Comparison of ENCODE assay signal across 17 mouse cellular contexts in genomic region chr7:143723841-143724240, GRCm38 (mm10). TPM values are rescaled to one million over a fixed set of nuclear protein-coding genes. Genes with fewer than 3 reads are reported as not detected.
DNase-seq lines count a peak whose midpoint lies in the region; ATAC-seq and TF ChIP-seq lines count a peak whose summit lies in the region.
"Had no signal": no experiment of that assay in that cellular context is flagged by ENCODE, and none has a peak within 500 bp of the region (broad histone marks: within the 10 kb centered on the region; RNA-seq: fewer than 3 reads in every experiment).

No protein-coding gene starts in this region.

- no peak overlapping the region for H3K4me2 ChIP-seq in kidney, embryonic 14.5 days (replicated peaks; ENCODE audit: low read depth, low read length)
- H3K4me2 ChIP-seq in intestine, embryonic 16.5 days (ENCODE audit: low read depth, low read length): peak overlapping the region; percentile 42
- peak overlapping the region; percentile 50 for H3K4me2 ChIP-seq in lung, embryonic 14.5 days
- peak overlapping the region; percentile 43 for H3K4me2 ChIP-seq in stomach, embryonic 15.5 days
- H3K4me2 ChIP-seq: forebrain, embryonic 15.5 days; heart, embryonic 12.5 days; hindbrain, embryonic 15.5 days; limb, embryonic 13.5 days had no signal

- H3K9ac ChIP-seq in kidney, embryonic 14.5 days (ENCODE audit: low read depth, low read length): no peak overlapping the region
- peak overlapping the region; percentile 59 for H3K9ac ChIP-seq in intestine, embryonic 16.5 days (ENCODE audit: low read depth, low read length)
- H3K9ac ChIP-seq in lung, embryonic 14.5 days: no peak overlapping the region; the same call in 1 of the 2 replicates
- H3K9ac ChIP-seq in stomach, embryonic 15.5 days: no peak overlapping the region
- H3K9ac ChIP-seq: forebrain, embryonic 15.5 days; heart, embryonic 12.5 days; hindbrain, embryonic 15.5 days; limb, embryonic 13.5 days had no signal

- 85% methylated on average over 4 of the region's 4 CpGs for WGBS in kidney, embryonic 14.5 days
- 54% methylated on average over 4 of the region's 4 CpGs for WGBS in intestine, embryonic 16.5 days
- WGBS in lung, embryonic 14.5 days: 63% methylated on average over 4 of the region's 4 CpGs
- 84% methylated on average over 4 of the region's 4 CpGs for WGBS in stomach, embryonic 15.5 days

- ATAC-seq in kidney, embryonic 14.5 days (ENCODE audit: low FRiP score, low TSS enrichment): peak; percentile 29; the same call in 1 of the 2 replicates
- peak; percentile 98 for ATAC-seq in intestine, embryonic 16.5 days
- ATAC-seq in lung, embryonic 14.5 days (ENCODE audit: insufficient read depth): peak; percentile 88
- peak; percentile 94 for ATAC-seq in stomach, embryonic 15.5 days (ENCODE audit: insufficient read depth, low FRiP score, low read depth)
- ATAC-seq: forebrain, embryonic 15.5 days had no signal

- no peaks in the 10 kb centered on the region for H3K9me3 ChIP-seq in kidney, embryonic 14.5 days (ENCODE audit: control insufficient read depth, low read length)
- H3K9me3 ChIP-seq in intestine, embryonic 16.5 days (ENCODE audit: control insufficient read depth, low read length): no peaks in the 10 kb centered on the region
- H3K9me3 ChIP-seq in lung, embryonic 14.5 days (ENCODE audit: low read depth, low read length): no peaks in the 10 kb centered on the region
- H3K9me3 ChIP-seq in stomach, embryonic 15.5 days: no peaks in the 10 kb centered on the region
- H3K9me3 ChIP-seq: forebrain, embryonic 15.5 days; heart, embryonic 12.5 days; hindbrain, embryonic 15.5 days; limb, embryonic 13.5 days had no signal

- H3K4me3 ChIP-seq in kidney, embryonic 14.5 days (ENCODE audit: low read length): no peak overlapping the region
- H3K4me3 ChIP-seq in intestine, embryonic 16.5 days (ENCODE audit: low read length): peak overlapping the region; percentile 33
- H3K4me3 ChIP-seq in lung, embryonic 14.5 days (ENCODE audit: low read depth, low read length): 0 out of 2 replicates have a peak overlapping the region, but pooled peaks have one; percentile 8
- H3K4me3 ChIP-seq in stomach, embryonic 15.5 days (replicated peaks): peak overlapping the region; percentile 18; the same call in 1 of the 2 replicates
- H3K4me3 ChIP-seq: forebrain, embryonic 15.5 days; heart, embryonic 12.5 days; hindbrain, embryonic 15.5 days; limb, embryonic 13.5 days had no signal

- no peak overlapping the region for H3K27ac ChIP-seq in kidney, embryonic 14.5 days (ENCODE audit: low read depth, low read length)
- peak overlapping the region; percentile 74 for H3K27ac ChIP-seq in intestine, embryonic 16.5 days (ENCODE audit: low read length)
- H3K27ac ChIP-seq in lung, embryonic 14.5 days (ENCODE audit: low read depth): peak overlapping the region; percentile 72
- H3K27ac ChIP-seq in stomach, embryonic 15.5 days: peak overlapping the region; percentile 89
- H3K27ac ChIP-seq: forebrain, embryonic 15.5 days; hindbrain, embryonic 15.5 days; limb, embryonic 13.5 days had no signal

- H3K27me3 ChIP-seq in kidney, embryonic 14.5 days (ENCODE audit: control insufficient read depth, insufficient read depth, low read length): no peaks in the 10 kb centered on the region
- H3K27me3 ChIP-seq in intestine, embryonic 16.5 days (replicated peaks; ENCODE audit: control insufficient read depth, insufficient read depth, low read length): no peaks in the 10 kb centered on the region
- H3K27me3 ChIP-seq in lung, embryonic 14.5 days (ENCODE audit: insufficient read depth, low read length): no peaks in the 10 kb centered on the region
- no peaks in the 10 kb centered on the region for H3K27me3 ChIP-seq in stomach, embryonic 15.5 days (replicated peaks)
- H3K27me3 ChIP-seq: forebrain, embryonic 15.5 days; heart, embryonic 12.5 days; hindbrain, embryonic 15.5 days; limb, embryonic 13.5 days had no signal

- no peak for DNase-seq in kidney, adult 18-20 months
- DNase-seq in lung, embryonic 14.5 days: peak; percentile 66
- DNase-seq in cerebellum, postnatal 36 days: no peak
- no peak for DNase-seq in layer of hippocampus, postnatal 36 days
- DNase-seq in adrenal gland, postnatal 4 days (ENCODE audit: low spot score in 2 of 2): no peak
- DNase-seq: cerebellum, adult 9-10 months; gastrocnemius, postnatal 25 days had no signal

- no peak for TF ChIP-seq CTCF in lung, embryonic 14.5 days (IDR thresholded peaks at IDR 0.05; ENCODE audit: low read depth)

- H3K36me3 ChIP-seq in kidney, embryonic 14.5 days (ENCODE audit: control insufficient read depth, insufficient read depth, low read length): no peaks in the 10 kb centered on the region
- H3K36me3 ChIP-seq in intestine, embryonic 16.5 days (ENCODE audit: control insufficient read depth, insufficient read depth, low read length): no peaks in the 10 kb centered on the region
- no peaks in the 10 kb centered on the region; the same call in 1 of the 2 replicates for H3K36me3 ChIP-seq in lung, embryonic 14.5 days (ENCODE audit: insufficient read depth)
- no peaks in the 10 kb centered on the region for H3K36me3 ChIP-seq in stomach, embryonic 15.5 days
- H3K36me3 ChIP-seq: forebrain, embryonic 15.5 days had no signal

- H3K4me1 ChIP-seq in kidney, embryonic 14.5 days (ENCODE audit: control insufficient read depth, insufficient read depth, low read length): no peaks in the 10 kb centered on the region
- H3K4me1 ChIP-seq in intestine, embryonic 16.5 days (ENCODE audit: control insufficient read depth, insufficient read depth, low read length): peaks cover 8% of the 10 kb centered on the region
- H3K4me1 ChIP-seq in lung, embryonic 14.5 days (ENCODE audit: insufficient read depth): no peaks in the 10 kb centered on the region
- H3K4me1 ChIP-seq in stomach, embryonic 15.5 days: 0 out of 2 replicates have a peak, but pooled peaks cover 7% of the 10 kb centered on the region
- H3K4me1 ChIP-seq: hindbrain, embryonic 15.5 days; limb, embryonic 13.5 days had no signal

RNA-seq across cellular contexts. Expression of gene Osbpl5, which starts 32.9 kb away (rescaled TPM):
- 18.7 and 30.7 TPM in 2 replicates for polyA plus RNA-seq in kidney, embryonic 14.5 days (2014; fragmentation: Nextera tagmentation; extraction: Ambion mirVana)
- polyA plus RNA-seq in intestine, embryonic 16.5 days (2015; fragmentation: Nextera tagmentation; extraction: Ambion mirVana): 26.4 and 29.0 TPM in 2 replicates
- polyA plus RNA-seq in lung, embryonic 14.5 days (2014; fragmentation: Nextera tagmentation; extraction: Ambion mirVana): 34.2 and 36.8 TPM in 2 replicates
- polyA plus RNA-seq in stomach, embryonic 15.5 days (2015; fragmentation: Nextera tagmentation; extraction: Ambion mirVana): 34.4 and 36.5 TPM in 2 replicates
- total RNA-seq in layer of hippocampus, postnatal 36 days (2021): 10 to 100 TPM; 28.2 to 28.3 TPM
- 10 to 100 TPM; 42.3 to 50.7 TPM for total RNA-seq in adrenal gland, postnatal 4 days (2021)

RNA-seq across cellular contexts. Expression of gene Tnfrsf23, which starts 38.2 kb away (rescaled TPM):
- polyA plus RNA-seq in kidney, embryonic 14.5 days (2014; fragmentation: Nextera tagmentation; extraction: Ambion mirVana): 0.84 and 1.7 TPM in 2 replicates
- 1.2 and 1.4 TPM in 2 replicates for polyA plus RNA-seq in intestine, embryonic 16.5 days (2015; fragmentation: Nextera tagmentation; extraction: Ambion mirVana)
- 0.95 and 1.1 TPM in 2 replicates for polyA plus RNA-seq in lung, embryonic 14.5 days (2014; fragmentation: Nextera tagmentation; extraction: Ambion mirVana)
- 1.9 and 3.4 TPM in 2 replicates for polyA plus RNA-seq in stomach, embryonic 15.5 days (2015; fragmentation: Nextera tagmentation; extraction: Ambion mirVana)
- 1 to 10 TPM; 1.1 to 1.4 TPM for total RNA-seq in layer of hippocampus, postnatal 36 days (2021)
- total RNA-seq in adrenal gland, postnatal 4 days (2021): 1 to 10 TPM; 3.5 to 4.2 TPM

RNA-seq across cellular contexts. Expression of gene Mrgprg, which starts 43.0 kb away (rescaled TPM):
- not detected in 2 replicates for polyA plus RNA-seq in kidney, embryonic 14.5 days (2014; fragmentation: Nextera tagmentation; extraction: Ambion mirVana)
- polyA plus RNA-seq in intestine, embryonic 16.5 days (2015; fragmentation: Nextera tagmentation; extraction: Ambion mirVana): not detected in 2 replicates
- not detected in 2 replicates for polyA plus RNA-seq in lung, embryonic 14.5 days (2014; fragmentation: Nextera tagmentation; extraction: Ambion mirVana)
- polyA plus RNA-seq in stomach, embryonic 15.5 days (2015; fragmentation: Nextera tagmentation; extraction: Ambion mirVana): not detected in 2 replicates
- not detected for total RNA-seq in layer of hippocampus, postnatal 36 days (2021)
- total RNA-seq in adrenal gland, postnatal 4 days (2021): not detected
- total RNA-seq: layer of hippocampus, postnatal 14 days; megakaryocyte progenitor cell, adult 5-6 weeks had no signal
- polyA plus RNA-seq: forebrain, embryonic 15.5 days; heart, embryonic 12.5 days; hindbrain, embryonic 15.5 days; limb, embryonic 13.5 days; neural tube, embryonic 14.5 days had no signal

Comparison
In these comparisons a context has a peak if more than half of its experiments do, and no peak if none do; other contexts are left out.
1. ATAC-seq: peak in every context shown above with its lines; median percentile 98 in intestine, embryonic 16.5 days; 94 in stomach, embryonic 15.5 days; 88 in lung, embryonic 14.5 days; 29 in kidney, embryonic 14.5 days.